Mouse (Mus musculus): ENCODE data around the gene Tmem179b.
A peak's percentile ranks its signal among the peaks of the same experiment; 100 is the strongest.

The Tmem179b gene

DNA sequence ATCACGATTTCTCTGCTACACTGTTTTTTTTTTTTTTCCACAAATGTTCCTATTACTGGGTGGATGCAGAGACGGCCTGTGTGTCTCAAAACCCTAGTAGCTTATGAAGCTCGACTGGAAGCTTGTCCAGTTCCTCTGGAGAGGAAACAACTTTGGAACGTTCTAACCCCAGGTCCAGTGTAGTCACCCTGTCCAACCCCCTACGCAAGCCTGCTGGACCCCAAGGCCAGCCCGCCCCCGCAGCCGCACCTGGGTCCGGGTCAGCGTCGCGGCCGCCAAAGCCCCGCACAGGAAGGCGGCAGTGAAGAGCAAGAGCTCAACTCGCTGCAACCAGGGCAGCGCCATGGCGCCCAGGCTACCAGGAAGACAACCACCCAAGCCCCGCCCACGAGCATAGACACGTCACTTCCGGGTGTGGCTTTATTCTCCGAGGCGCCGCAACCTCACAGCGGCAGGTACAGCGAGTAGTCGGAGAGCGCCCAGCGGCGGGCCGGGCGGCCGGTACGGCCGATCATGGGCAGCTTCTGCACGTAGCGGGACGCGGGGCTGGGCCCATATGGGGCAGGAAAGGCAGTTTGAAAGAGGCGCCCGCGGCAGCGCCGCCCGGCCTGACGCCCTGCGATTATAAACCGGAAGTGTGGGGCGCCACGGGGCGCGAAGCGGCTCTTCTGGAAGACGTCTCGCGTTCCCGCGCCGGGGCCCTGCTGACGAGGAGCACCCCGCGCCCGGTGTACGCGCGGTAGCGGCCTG lies at the start of gene Tmem179b:
Tmem179b (minus strand) TSS at position 382 of the 750 bp plus-strand sequence.
- DNase-seq (ENCODE audit: low read depth, low spot score), result peak; percentile 94

DNA sequence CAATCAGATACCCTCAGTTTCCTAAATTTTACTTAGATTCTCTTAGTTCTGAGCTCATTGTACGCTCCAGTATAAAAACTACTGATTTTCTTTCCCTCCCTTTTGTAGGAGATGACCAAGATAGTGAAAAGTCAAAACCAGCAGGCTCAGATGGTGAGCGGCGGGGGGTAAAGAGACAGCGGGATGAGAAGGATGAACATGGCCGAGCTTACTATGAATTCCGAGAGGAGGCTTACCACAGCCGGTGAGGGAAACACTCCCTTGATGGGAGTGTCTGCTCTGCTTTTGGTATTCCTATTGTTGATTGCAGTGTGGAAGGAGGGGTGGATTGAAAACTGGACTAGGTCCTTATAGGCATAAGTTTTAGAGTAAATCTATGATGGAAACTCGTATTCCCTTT lies 48.4 kb upstream of the Tmem179b start:
- DNase-seq (ENCODE audit: low read depth, low spot score), result no peak

DNA sequence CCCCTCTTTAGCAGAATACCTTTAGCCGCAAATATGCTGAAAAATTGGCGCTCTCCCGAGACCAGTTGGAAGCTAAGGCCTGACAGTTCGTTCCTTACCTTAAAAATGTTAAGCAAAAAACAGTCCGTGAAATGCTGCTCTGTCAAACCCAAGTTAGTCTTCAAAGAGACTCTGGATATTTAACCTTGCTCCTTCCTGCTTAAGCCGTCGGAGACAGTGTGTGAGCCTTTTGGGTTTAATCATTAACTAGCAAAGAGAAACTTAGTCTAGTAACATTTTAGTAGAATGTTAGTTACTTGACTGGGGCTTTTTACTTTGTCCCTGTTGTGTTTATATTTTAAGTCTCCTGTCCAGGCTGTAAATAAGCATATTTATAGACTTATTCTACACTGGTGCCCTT lies 46.9 kb upstream of the Tmem179b start:
- no peak for DNase-seq (ENCODE audit: low read depth, low spot score)

DNA sequence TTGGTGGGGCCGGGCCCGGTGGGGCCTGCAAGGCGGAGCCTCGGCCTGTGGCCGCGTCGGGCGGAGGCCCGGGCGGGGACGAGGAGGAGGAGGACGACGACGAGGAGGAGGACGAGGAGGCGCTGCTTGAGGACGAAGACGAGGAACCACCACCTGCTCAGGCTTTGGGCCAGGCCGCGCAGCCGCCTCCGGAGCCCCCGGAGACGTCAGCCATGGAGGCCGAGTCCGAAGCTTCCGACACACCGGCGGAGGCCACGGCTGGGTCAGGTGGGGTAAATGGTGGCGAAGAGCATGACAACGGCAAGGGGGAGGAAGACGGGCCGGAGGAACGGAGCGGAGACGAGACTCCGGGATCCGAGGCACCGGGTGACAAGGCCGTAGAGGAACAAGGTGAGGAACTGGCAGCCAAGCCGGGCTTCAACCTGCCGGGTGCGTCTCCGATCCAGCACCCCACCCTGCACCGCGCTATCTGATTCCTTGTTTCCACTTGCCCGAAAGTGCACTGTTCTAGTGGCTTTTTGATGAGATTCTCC lies 46.2 kb upstream of the Tmem179b start:
- DNase-seq (ENCODE audit: low read depth, low spot score), result no peak

DNA sequence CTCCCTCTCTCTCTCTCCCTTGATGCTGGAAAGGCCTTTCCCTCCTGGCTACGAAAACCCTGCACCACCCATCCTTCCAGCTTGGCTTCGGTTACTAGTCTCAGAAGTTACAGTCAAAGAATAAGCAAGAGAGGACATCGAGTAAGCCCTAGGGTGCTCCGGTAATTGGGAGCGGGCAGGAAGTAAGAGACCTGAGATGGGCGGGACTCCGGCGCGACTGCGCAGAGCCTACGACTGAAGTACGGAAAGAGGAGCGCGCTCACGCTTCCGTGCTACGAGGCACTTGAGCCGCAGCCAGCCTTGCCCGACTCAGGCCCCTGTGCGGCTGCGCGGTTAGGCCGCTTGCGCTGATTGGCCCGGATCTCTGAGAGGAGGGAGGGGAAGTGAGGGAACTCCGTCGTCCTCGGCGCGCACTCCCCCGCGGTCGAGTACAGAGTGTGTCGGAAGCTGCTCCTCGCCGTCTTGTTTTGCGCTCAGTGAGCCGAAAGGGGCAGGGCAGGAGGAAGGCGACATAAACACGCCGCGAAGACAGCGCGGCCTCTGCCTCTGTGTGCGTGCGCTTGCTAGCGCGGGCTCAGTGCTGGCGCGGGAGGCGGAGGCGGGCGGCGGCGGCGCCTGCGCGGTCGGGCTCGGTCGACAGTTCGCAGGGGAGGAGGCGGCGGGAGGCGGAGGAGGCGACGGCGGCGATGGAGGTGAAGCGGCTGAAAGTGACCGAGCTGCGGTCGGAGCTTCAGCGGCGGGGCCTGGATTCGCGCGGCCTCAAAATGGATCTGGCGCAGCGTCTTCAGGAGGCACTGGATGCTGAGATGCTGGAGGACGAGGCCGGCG lies 45.5 kb upstream of the Tmem179b start, which contains the start of gene Hnrnpul2:
Hnrnpul2 (plus strand) TSS at position 415 of the 828 bp plus-strand sequence.
- peak; percentile 98 for DNase-seq (ENCODE audit: low read depth, low spot score)

DNA sequence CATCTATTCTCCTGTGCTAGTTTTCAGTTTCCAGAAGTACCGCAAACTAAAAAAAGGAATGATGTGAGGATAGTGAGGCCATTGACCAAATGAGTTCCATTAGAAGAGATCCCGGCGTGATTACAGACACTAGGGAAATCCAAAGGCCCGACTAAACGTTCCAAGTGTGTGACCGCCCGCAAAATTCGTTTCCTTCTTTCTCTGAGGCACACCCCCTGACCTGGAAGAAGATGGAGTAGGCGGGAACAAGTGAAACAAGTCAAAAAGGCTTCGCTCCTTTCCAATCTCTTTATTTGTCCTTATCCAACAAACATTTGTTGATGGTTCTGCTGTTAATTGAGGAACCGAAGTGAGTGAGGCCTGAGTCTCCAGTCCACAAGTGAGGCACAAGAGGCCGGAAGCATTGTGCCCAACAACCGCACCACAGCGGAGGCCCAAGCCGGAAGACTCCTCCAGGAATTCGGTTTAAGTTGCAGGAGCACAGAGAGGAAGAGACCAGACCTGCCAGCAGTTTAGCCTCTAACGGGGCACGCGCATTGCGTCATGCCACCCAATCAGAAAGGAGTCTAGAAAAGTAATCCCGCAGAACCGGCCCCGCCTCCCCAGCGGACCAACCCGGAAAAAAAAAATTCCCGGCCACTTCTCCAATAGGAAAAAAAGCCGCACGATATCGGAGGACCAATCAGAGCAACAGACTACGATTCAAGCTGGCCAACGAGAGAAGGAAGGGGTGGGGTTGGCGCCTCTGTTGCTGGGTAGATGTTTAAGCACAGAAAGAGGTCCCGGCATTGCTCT lies 44.7 kb upstream of the Tmem179b start, which contains the start of gene Ttc9c:
Ttc9c (minus strand) TSS at position 533 of the 795 bp plus-strand sequence.
- DNase-seq (ENCODE audit: low read depth, low spot score), result peak; percentile 98

DNA sequence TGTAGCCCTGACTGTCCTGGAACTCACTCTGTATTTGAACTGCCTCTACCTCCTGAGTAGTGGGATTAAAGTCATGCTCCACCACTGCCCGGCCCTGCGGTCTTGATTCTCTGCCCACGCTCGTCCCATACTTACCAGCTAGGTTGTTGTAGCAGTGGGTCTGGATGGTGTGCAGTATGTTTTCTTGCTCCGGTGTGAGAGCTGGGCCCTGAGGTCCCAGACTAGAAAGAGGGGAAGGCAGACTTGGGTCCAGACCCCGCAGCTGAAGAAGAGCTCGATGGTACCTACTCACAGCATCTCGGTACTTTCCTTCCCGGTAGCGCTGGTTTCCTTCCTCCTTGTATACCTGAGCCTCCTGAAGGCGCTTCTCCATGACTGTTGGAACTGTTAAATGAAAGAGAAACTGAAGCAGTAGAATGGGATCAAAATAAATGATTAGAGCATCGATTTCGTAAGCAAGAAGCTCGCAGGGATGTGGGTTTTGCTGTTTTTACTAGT lies 44.1 kb upstream of the Tmem179b start:
- DNase-seq (ENCODE audit: low read depth, low spot score), result no peak

DNA sequence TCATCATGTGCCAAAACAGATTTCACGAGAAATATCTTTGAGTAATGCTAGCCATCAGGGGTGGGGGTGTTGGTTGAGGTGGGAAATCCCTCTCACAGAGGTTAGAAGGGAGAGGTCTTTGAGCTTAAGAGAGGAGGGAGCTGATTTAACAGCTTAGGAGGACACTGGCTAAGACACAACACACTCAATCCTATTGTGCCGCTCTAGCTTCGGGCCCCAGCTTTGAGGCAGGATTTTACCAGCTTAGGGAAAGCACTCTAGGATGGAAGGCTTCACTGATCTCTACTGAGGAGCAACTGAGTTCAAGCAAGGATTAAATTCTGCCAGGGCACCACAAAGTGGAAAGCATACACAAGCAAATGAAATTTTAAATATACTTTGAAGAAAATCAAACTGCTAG lies 42.7 kb upstream of the Tmem179b start:
- DNase-seq (ENCODE audit: low read depth, low spot score), result no peak

DNA sequence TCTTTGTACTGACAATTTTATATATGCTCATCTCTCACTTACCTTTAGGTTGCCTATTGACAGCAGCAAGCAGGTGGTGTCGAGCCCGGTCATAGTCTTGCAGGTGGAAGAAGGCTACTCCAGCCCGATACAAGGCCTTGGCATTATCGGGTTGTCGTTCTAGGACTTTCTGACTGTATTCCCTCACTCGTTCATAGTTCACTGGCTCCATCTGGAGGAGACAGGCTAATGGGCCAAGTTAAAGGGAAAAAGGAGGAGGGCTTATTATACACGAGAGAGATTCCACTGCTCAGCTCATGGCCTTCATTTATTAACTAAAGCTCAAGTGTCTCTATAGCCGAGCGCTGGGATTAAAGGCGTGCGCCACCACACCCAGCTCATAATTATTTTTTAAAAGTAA lies 41.5 kb upstream of the Tmem179b start:
- DNase-seq (ENCODE audit: low read depth, low spot score), result no peak

DNA sequence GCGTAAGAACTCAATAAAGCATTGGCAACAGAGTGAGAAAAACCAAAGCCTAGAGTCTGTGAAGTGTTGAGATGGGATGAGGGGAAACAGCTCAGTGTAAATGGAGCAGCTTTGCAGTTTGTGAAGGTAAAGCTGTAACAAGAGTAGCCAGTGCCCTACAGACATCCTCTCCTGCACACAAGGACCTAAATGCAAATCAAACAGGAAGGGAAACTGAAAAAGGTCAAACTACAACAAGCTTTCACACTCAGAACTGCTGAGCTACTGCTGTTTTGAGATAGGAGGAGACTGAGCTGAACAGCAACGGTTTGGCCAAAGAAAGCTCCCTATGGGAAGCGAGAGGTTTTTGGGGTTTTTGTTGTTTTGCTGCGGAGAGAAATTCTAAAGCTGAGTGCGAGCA lies 32.5 kb upstream of the Tmem179b start:
- no peak for DNase-seq (ENCODE audit: low read depth, low spot score)

DNA sequence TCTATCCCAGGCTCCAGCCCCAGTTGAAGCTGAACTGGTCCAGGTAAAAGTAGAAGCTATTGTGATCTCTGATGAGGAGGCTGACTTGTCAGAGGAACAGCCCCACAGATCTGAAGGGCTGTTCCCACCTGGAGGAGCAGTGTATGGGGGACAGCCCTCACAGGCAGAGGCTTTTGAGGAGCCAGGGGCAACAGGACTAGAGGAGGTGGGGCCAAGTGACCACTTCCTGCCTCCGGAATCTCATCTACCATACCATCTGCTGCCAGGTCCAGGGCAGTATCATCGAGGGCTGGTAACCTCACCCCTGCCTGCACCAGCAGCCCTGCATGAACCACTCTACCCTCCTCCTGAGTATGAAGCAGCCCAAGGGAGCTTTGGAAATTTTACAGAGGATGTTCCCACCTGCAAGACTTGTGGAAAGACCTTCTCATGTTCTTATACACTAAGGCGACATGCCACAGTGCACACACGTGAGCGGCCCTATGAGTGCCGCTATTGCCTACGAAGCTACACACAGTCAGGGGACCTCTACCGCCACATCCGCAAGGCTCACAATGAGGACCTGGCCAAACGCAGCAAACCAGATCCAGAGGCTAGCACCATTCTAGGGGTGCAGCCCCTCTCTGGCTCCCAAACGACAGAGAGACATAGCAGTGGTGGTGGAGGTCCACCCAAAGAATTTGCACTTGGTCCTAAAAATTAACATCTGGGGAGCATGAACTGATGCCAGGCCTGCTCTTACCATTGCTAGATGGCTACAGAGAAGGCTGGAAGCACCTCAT lies 29.8 kb upstream of the Tmem179b start:
- DNase-seq (ENCODE audit: low read depth, low spot score), result no peak

DNA sequence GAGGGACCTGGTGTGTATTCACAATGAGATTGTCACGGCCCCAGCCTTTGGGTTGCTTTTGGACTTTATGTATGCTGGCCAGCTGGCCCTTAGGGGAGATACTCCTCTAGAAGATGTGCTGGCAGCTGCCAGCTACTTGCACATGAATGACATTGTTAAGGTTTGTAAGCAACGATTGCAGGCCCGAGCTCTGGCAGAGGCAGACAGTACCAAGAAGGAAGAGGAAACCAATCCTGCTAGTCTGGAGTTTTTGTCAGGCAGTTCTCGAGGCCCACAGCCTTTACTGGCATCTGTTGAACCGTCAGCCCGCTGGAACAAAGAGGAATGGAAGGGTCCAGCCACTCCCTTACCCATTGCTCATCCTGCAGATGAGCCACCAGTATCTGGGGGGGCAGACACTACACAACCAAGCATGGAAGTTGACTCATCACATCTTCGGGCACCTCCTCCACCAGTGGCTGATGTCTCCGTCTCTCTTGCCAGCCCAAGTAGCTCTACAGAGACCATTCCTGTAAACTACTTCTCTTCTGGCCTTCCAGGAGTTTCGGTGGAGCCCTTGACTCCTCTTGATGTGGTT lies 29.0 kb upstream of the Tmem179b start:
- no peak for DNase-seq (ENCODE audit: low read depth, low spot score)

DNA sequence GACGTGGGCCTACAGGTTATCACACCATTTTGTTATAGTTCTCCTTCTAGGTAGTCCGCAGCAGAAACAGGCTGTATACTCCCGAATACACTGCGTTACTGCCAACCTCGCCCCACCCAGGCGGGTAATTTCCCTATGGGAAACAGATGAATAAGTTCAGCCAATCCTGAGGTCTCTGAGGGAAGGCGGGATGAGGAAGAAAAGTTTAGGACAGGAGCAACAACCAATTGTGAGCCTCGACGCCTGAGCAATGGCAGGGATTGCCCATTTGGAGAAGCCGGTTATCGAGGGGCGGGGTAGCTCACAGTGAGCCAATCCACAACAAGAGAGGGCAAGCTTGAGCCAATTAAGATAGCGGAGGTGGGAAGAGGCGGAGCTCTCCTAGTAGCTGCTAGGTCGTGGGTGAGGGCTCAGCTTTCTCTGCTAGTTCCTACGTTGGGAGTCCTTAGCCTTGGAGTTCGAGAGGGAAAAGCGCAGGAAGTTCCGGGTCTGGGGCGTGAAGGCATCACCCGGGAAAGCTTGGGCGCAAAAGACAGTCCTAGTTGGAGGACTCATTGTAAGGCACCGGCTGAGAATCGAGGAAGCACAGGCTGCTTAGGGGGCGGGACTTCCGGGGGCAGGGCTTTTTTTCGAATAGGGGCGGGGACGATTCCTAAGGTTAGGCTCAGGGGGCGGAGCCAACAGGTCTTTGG lies 28.0 kb upstream of the Tmem179b start, which contains the start of gene Zbtb3:
Zbtb3 (plus strand) TSS at position 426 of the 692 bp plus-strand sequence.
- peak; percentile 97 for DNase-seq (ENCODE audit: low read depth, low spot score)

DNA sequence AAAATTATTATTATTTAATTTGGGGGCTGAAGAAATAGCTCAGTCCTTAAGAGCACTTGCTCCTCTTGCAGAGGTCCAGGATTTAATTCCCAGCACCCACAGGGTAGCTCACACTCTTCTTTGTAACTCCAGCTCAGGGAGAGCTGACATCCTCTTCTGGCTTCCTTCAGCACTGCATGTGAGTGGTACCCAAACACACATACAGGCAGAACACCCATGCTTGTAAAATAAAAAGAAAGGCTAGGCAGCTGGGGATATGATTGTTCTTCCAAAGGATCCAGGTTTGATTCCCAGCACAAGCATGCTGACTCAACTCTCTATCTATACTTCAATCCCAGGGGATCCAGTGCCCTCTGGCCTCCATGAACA lies 24.7 kb upstream of the Tmem179b start:
- DNase-seq (ENCODE audit: low read depth, low spot score), result no peak

DNA sequence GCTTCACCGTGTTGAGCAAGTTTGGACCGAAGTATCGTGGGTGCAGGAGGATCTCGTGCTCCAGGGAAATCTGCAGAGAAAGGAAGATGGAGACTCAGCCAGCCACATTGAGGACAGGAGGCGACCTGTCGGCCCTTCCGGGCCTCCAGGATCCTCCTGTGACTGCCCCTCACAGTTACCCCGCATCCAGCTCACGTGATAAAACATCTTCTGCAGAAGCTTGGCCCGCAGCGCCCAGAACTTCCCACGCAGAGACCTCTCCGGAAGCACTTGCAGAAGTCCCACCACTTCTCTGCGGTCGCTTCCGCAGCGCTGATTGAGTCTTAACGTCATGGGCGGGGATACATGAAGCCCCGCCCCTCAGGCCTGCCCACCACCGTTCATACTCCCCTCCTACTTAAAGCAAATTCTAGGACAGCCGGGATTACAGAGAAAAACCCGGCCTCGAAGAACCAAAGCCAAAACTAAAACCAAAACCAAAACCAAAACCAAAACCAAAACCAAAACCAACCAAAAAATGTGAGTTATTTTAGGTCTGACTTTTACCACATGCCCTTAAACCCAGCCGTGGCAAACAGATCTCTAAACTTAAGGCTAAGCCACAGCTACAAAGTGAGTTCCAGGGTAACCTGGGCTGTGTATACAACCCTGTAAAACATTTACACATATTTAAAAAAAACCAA lies 24.1 kb upstream of the Tmem179b start, which contains the start of gene Polr2g:
Polr2g (minus strand) TSS at position 314 of the 683 bp plus-strand sequence.
- DNase-seq (ENCODE audit: low read depth, low spot score), result peak; percentile 92

DNA sequence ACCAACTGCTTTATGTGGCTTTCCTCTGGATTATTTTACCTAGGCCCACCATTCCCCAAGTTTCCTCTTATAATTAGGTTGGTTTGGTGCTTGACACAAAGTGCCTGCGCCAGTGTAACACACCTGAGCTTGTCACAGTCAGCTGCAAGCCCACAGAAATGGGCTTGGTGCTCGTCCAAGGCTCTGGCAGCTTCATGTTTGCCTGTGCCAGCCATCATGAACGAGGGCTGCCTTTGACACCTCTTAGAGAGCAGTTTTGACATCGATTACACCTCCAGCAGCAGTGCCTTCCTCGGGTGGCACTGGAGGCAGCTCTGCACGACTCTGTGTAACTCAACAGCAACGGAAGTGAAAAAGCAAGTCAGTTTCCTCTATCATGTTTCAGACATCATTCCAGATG lies 15.9 kb upstream of the Tmem179b start:
- DNase-seq (ENCODE audit: low read depth, low spot score), result no peak

DNA sequence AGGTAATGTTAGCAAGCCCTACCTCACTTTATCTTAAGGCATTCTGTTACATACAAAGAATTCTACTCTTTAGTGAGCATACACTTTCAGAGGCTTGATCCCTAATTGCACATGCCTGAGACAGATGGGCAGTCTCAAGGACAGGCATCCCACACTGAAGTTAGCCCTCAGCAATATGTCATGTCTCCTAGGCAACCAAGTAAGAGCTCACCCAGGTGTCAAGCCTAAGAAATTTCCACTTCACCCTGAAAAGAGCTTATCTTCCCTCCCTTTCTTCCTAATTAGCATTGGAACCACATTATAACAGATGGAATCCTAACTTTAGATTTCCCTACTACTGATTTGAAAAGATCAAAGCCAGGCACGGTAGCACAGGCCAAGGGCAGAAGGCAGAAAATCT lies 14.9 kb upstream of the Tmem179b start:
- no peak for DNase-seq (ENCODE audit: low read depth, low spot score)

DNA sequence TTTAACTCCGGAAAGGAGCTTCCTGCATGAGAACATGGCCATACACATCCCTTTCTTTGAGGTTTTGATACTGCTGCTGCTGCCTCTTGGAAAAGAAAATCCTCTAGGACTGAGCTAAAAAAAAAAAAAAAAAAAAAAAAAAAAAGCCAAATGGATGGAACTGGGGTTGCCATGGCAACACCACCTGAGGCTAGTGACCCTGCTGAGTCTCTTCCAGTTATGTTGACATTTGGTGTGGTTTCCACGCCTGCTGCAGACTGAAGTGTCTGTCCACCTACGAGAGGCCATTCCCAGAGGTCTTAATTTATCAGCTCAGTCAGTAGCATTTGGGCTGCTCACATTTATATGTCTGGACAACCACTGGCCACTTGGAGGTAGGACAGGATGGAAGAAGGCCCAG lies 14.3 kb upstream of the Tmem179b start:
- peak; percentile 55 for DNase-seq (ENCODE audit: low read depth, low spot score)
